Mouse (Mus musculus) limb, embryonic 10.5 days (tissue): Measurements from ENCODE around the gene Nup50. TPM values are rescaled to one million over a fixed set of nuclear protein-coding genes. Genes with fewer than 3 reads are reported as not detected.

Experiments used
- DNase-seq: peaks from one replicate; pipeline ENCODE4 v3.0.0-alpha.2; 2017; ENCODE audit warnings: low spot score
- H3K27ac ChIP-seq: fragments of 300-500 bp; sonication (generic); 2 replicates; pipeline ENCODE4 v1.5.1; 2016; ENCODE audit warnings: mild to moderate bottlenecking
- H3K27me3 ChIP-seq: fragments of 300-500 bp; sonication (generic); 2 replicates; pipeline ENCODE4 v1.6.1; 2016; ENCODE audit warnings: low read depth, mild to moderate bottlenecking; ENCODE audit not compliant: poor library complexity, severe bottlenecking
- H3K36me3 ChIP-seq: fragments of 300-500 bp; sonication (generic); 2 replicates; pipeline ENCODE4 v1.6.1; 2016; ENCODE audit warnings: mild to moderate bottlenecking, moderate library complexity
- H3K4me1 ChIP-seq: fragments of 300-500 bp; sonication (generic); 2 replicates; pipeline ENCODE4 v1.6.1; 2016
- H3K4me3 ChIP-seq: fragments of 300-500 bp; sonication (generic); 2 replicates; pipeline ENCODE4 v1.5.1; 2016; ENCODE audit warnings: mild to moderate bottlenecking, moderate library complexity
- H3K9me3 ChIP-seq: fragments of 300-500 bp; sonication (generic); replicated peaks from 2 replicates; pipeline ENCODE4 v1.6.1; 2016; ENCODE audit warnings: mild to moderate bottlenecking
- WGBS: fragments of 180-500 bp; shearing (Covaris S2); methylation state at CpG from one replicate; pipeline ENCODE4 v1.1.7; 2016; 5-methylcytosine and 5-hydroxymethylcytosine counted together
- polyA plus RNA-seq: library from polyadenylated mRNA; unstranded; fragments of >200 nt; fragmentation: Nextera tagmentation; extraction: Ambion mirVana; gene quantifications from 2 replicates; pipeline ENCODE4 v1.2.1, GENCODE M21; 2016

The Nup50 gene
- polyA plus RNA-seq, 1 experiment from 2014 or later, result 67.9 TPM

- Histone ChIP-seq H3K9me3 (no peaks in the 10 kb centered on the region), H3K36me3 (peaks cover 29% of the 10 kb centered on the region), H3K4me3 (no peak overlapping the region), H3K27me3 (no peaks in the 10 kb centered on the region), H3K27ac (no peak overlapping the region), H3K4me1 (peaks cover 14% of the 10 kb centered on the region)
- DNase-seq, result no peak
- 84% methylated on average over 6 of the region's 6 CpGs for WGBS
These were observed 36.7 kb downstream of the Nup50 start for GRCm38 (mm10) chr15:84959891-84960290.

- Histone ChIP-seq H3K9me3 (no peaks in the 10 kb centered on the region), H3K27ac (no peak overlapping the region), H3K4me3 (no peak overlapping the region), H3K36me3 (peaks cover 21% of the 10 kb centered on the region), H3K4me1 (peaks cover 14% of the 10 kb centered on the region), H3K27me3 (no peaks in the 10 kb centered on the region)
- DNase-seq, result no peak
- WGBS, result 28% methylated on average over 8 of the region's 8 CpGs
These were observed 37.5 kb downstream of the Nup50 start for GRCm38 (mm10) chr15:84960692-84961091.

- Histone ChIP-seq H3K4me1 (peaks cover 14% of the 10 kb centered on the region), H3K9me3 (no peaks in the 10 kb centered on the region), H3K4me3 (no peak overlapping the region), H3K27me3 (no peaks in the 10 kb centered on the region), H3K27ac (no peak overlapping the region), H3K36me3 (0 out of 2 replicates have a peak, but pooled peaks cover 11% of the 10 kb centered on the region)
- WGBS, result 85% methylated on average over 2 of the region's 2 CpGs
- DNase-seq, result no peak
These were observed 39.3 kb downstream of the Nup50 start for GRCm38 (mm10) chr15:84962518-84962917.

GRCm38 (mm10) chr15:84964771-84965170 lies 41.6 kb downstream of the Nup50 start:
- no peak for DNase-seq
- no peak overlapping the region for H3K27ac ChIP-seq
- no peak overlapping the region for H3K4me3 ChIP-seq
- H3K36me3 ChIP-seq, result 0 out of 2 replicates have a peak, but pooled peaks cover 2% of the 10 kb centered on the region
- peaks cover 8% of the 10 kb centered on the region for H3K4me1 ChIP-seq
- H3K9me3 ChIP-seq, result no peaks in the 10 kb centered on the region
- H3K27me3 ChIP-seq, result no peaks in the 10 kb centered on the region
- 73% methylated on average over 5 of the region's 5 CpGs for WGBS

- H3K27me3 ChIP-seq, result no peaks in the 10 kb centered on the region
- no peak overlapping the region for H3K4me3 ChIP-seq
- no peaks in the 10 kb centered on the region for H3K9me3 ChIP-seq
- WGBS, result 59% methylated on average over 7 of the region's 7 CpGs
- peaks cover 6% of the 10 kb centered on the region for H3K36me3 ChIP-seq
- H3K4me1 ChIP-seq, result peaks cover 1% of the 10 kb centered on the region
- no peak overlapping the region for H3K27ac ChIP-seq
- DNase-seq, result peak; percentile 83
These were observed 42.6 kb downstream of the Nup50 start for GRCm38 (mm10) chr15:84965575-84966360.

- 95% methylated on average over 4 of the region's 4 CpGs for WGBS
- H3K4me3 ChIP-seq, result no peak overlapping the region
- DNase-seq, result no peak
- no peak overlapping the region for H3K27ac ChIP-seq
- H3K9me3 ChIP-seq, result no peaks in the 10 kb centered on the region
- no peaks in the 10 kb centered on the region for H3K27me3 ChIP-seq
- peaks cover 10% of the 10 kb centered on the region for H3K36me3 ChIP-seq
- peaks cover 5% of the 10 kb centered on the region; the same call in 1 of the 2 replicates for H3K4me1 ChIP-seq
These were observed 45.3 kb downstream of the Nup50 start for GRCm38 (mm10) chr15:84968534-84968933.

GRCm38 (mm10) chr15:84972860-84973543 lies 49.8 kb downstream of the Nup50 start:
- Histone ChIP-seq H3K36me3 (peaks cover 10% of the 10 kb centered on the region), H3K4me3 (no peak overlapping the region), H3K4me1 (peaks cover 9% of the 10 kb centered on the region; the same call in 1 of the 2 replicates), H3K27ac (no peak overlapping the region), H3K9me3 (no peaks in the 10 kb centered on the region), H3K27me3 (no peaks in the 10 kb centered on the region)
- 81% methylated on average over 8 of the region's 8 CpGs for WGBS
- DNase-seq, result no peak

- WGBS, result 65% methylated on average over 3 of the region's 3 CpGs
- DNase-seq, result no peak
- Histone ChIP-seq H3K4me3 (no peak overlapping the region), H3K27me3 (no peaks in the 10 kb centered on the region), H3K27ac (no peak overlapping the region), H3K4me1 (peaks cover 9% of the 10 kb centered on the region; the same call in 1 of the 2 replicates), H3K9me3 (no peaks in the 10 kb centered on the region), H3K36me3 (peaks cover 10% of the 10 kb centered on the region)
These were observed 50.3 kb downstream of the Nup50 start for GRCm38 (mm10) chr15:84973544-84973871.

- no peak overlapping the region for H3K4me3 ChIP-seq
- peaks cover 4% of the 10 kb centered on the region for H3K36me3 ChIP-seq
- H3K4me1 ChIP-seq, result peaks cover 9% of the 10 kb centered on the region; the same call in 1 of the 2 replicates
- DNase-seq, result no peak
- H3K27me3 ChIP-seq, result no peaks in the 10 kb centered on the region
- WGBS, result 36% methylated on average over 4 of the region's 4 CpGs
- no peak overlapping the region for H3K27ac ChIP-seq
- no peaks in the 10 kb centered on the region for H3K9me3 ChIP-seq
These were observed 52.5 kb downstream of the Nup50 start for GRCm38 (mm10) chr15:84975729-84976128.

- H3K36me3 ChIP-seq, result no peaks in the 10 kb centered on the region
- peaks cover 12% of the 10 kb centered on the region for H3K4me1 ChIP-seq
- no peaks in the 10 kb centered on the region for H3K27me3 ChIP-seq
- 87% methylated on average over 9 of the region's 9 CpGs for whole genome bisulfite sequencing
- no peak overlapping the region for H3K27ac ChIP-seq
- DNase-seq, result no peak
- H3K9me3 ChIP-seq, result no peaks in the 10 kb centered on the region
- H3K4me3 ChIP-seq, result no peak overlapping the region
These were observed 58.5 kb downstream of the Nup50 start for GRCm38 (mm10) chr15:84981609-84982313.

GRCm38 (mm10) chr15:84982888-84983287 lies 59.7 kb downstream of the Nup50 start:
- no peak overlapping the region for H3K27ac ChIP-seq
- H3K4me1 ChIP-seq, result peaks cover 18% of the 10 kb centered on the region
- DNase-seq, result no peak
- H3K9me3 ChIP-seq, result no peaks in the 10 kb centered on the region
- H3K4me3 ChIP-seq, result no peak overlapping the region
- H3K27me3 ChIP-seq, result no peaks in the 10 kb centered on the region
- H3K36me3 ChIP-seq, result no peaks in the 10 kb centered on the region
- WGBS, result 84% methylated on average over 3 of the region's 3 CpGs

GRCm38 (mm10) chr15:84983721-84984120 lies 60.5 kb downstream of the Nup50 start:
- WGBS, result 85% methylated on average over 7 of the region's 7 CpGs
- no peaks in the 10 kb centered on the region for H3K9me3 ChIP-seq
- H3K27ac ChIP-seq, result no peak overlapping the region
- H3K27me3 ChIP-seq, result no peaks in the 10 kb centered on the region
- peaks cover 26% of the 10 kb centered on the region for H3K4me1 ChIP-seq
- no peaks in the 10 kb centered on the region for H3K36me3 ChIP-seq
- DNase-seq, result no peak
- H3K4me3 ChIP-seq, result no peak overlapping the region
